Mouse (Mus musculus): ENCODE measurements at regions not wholly inside any gene's neighbourhood (a gene's known extent, or its start where the extent isn't known, plus 50 kb on each side); places are given as distances from the start of the nearest gene placed in this dataset.

DNA sequence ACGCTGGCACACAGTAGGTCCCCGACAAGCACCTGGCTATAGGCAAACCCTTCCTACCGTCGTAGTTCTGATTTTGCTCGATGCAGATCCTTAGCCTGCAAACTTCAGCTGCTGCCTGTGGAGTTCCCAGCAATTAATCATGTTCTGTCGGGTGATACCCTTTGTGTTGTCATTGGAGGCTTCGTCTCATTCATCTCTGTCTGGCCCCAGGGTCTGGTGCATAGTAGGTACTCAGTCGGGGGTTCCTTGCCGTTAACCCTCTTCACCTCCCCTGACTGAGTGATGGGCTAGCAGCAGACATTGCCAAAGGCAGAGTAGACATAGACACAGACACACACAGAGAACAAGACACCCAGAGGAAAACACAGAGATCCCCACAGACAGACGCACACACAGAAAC is 93.6 kb upstream of the Csf3r start:
- no peak for ATAC-seq (replicated peaks; ENCODE audit: poor library complexity, severe bottlenecking)

DNA sequence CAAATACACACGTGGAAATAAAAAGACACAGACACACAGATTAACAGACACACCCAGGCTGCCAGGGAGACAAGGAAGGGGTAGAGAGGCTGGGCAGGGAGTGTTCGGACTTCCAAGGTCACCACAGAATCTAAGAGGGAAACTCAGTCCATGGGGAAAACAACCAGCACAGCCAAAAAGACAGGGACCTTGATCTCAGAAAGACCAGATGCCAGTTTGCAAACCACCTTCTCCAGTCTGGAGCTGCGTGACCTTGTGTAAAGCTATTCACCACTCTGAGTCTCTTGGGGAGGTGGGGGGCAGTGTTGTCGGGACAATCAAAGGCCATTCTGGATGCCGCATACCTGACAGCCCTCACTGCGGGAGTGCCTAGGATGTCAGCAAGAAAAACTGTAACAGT is 93.0 kb upstream of the Csf3r start:
- ATAC-seq (replicated peaks; ENCODE audit: poor library complexity, severe bottlenecking), result no peak

DNA sequence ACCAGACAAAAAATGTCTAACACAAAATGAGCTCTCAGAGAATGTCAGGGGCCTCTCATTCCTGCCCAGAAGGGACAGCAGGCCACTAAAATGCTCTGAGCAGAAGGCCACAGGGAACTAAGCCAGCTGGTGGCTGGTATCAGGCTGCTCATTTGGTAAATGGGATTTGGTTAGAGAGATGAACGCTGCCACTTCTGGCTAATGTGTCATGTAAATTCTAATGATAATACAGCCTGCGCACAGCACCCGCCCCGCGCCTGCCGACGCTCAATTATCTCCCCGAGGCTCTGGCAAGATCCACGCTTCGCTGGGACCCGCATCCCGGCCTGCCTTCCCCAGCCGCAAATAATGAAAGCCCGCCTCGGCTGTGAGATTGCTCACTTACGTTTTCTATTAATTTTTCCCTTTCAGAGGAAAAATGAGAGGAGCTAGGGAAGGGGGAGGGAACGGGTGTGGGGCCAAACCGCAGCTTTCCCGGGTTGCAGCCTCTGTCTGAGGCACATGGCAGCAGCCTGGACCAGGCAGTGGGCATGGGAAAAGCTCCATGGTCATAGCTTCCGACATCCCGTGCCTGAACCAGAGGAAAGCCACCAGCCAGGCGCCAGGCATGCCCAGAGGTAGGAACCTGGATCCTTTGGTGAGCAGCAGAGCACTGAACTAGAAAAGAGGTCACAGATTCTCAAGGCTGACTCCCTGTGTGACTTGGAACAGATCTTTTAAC is 92.2 kb upstream of the Csf3r start:
- no peak for ATAC-seq (replicated peaks; ENCODE audit: poor library complexity, severe bottlenecking)

DNA sequence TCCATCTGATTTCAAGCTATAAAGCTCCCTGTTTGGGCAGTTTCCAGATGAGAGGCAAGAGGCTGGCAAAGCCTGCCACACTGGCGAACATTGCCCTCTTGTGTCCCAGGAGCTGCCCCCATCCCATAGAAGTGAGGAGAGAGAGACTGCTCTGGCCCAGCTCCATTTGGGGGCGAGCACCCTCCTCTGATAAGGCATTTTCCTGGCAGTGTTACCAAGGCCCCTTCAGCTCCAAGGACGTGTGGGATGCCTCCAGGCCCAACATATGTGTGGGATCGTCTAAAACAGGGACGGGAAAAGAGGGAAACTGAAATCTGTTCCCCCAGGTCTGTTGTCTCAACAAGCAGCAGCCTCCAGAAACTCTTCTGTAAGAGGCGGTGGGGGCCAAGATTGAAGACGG is 88.0 kb upstream of the Csf3r start:
- no peak for ATAC-seq (replicated peaks; ENCODE audit: poor library complexity, severe bottlenecking)

DNA sequence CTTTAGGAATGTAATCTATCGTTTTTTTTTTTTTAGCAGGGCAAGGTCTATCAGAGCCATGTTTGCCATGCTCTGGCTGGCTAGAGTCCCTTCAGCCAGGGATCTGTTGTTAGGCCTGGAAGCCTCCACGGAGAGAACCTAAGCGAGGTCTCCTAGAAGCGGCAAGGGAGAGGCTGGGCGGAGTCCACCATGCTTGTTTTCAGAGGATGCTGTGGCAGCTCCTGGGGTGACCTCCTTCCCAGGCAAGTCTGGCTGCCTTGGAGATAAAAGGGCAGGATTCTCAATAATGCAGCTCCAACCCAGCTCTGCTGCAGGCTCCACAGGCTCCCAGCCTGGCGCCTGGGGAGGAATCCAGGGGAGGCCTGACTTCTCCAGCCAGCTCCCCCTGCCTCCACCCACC is 86.2 kb upstream of the Csf3r start:
- ATAC-seq (replicated peaks; ENCODE audit: poor library complexity, severe bottlenecking), result no peak

DNA sequence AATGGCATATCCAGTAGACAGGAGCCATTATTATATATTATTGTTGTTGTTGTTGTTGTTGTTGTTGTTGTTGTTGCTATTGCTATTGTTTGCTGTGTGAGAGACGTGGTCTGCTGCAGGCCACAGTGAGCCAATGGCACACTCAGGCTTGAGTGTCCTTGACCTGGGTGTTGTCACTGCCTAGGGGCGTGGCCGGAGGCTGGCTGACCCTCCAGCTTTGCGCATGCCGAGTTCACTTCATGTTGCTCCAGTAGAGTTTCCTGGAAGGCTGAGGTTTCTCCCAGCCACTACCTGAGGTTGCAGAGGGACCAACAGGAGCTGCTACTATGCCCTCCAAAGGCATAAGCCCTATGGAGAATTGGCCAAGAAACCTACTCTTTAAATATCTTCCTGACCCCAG is 83.1 kb upstream of the Csf3r start:
- no peak for ATAC-seq (replicated peaks; ENCODE audit: poor library complexity, severe bottlenecking)

DNA sequence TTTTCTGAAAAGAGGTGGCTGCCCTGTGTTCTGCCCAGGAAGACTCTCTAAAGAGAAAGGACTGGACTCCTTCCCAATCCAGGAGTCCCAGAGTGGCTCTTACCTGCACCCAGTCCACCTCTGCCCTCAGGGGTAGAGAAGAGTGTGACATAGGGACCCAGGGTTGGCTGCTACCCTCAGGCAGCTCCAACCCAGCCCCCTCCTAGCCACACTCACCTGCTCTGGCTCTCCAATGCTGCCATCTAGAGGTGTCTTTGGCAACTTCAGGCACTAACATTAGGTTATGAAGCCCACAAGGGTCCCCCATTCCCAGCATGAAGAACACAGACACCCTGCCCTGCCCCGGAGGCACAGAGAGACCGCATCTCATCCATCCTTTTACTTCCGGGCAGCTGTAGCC is 82.4 kb upstream of the Csf3r start:
- ATAC-seq (replicated peaks; ENCODE audit: poor library complexity, severe bottlenecking), result no peak; the same call in 1 of the 2 replicates

DNA sequence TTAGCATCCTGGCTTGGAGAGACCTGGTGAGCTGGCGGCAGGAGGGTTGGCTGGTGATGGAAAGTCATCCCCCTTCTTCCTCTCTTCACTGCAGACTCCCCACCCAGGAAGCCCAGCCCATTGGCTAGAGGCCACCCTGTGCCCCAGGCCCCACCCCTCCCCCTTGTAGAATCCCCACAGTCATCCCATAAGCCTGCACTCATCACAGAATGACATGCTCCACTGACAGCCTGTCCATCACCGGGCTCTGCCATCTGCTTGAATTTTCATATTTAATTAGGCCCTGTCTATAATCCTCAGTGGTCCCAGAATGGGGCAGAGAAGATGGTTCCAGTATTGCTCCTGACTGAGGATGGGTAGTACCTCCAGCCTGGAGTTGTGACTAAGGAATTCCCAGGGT is 79.3 kb upstream of the Csf3r start:
- ATAC-seq (replicated peaks; ENCODE audit: poor library complexity, severe bottlenecking), result no peak

DNA sequence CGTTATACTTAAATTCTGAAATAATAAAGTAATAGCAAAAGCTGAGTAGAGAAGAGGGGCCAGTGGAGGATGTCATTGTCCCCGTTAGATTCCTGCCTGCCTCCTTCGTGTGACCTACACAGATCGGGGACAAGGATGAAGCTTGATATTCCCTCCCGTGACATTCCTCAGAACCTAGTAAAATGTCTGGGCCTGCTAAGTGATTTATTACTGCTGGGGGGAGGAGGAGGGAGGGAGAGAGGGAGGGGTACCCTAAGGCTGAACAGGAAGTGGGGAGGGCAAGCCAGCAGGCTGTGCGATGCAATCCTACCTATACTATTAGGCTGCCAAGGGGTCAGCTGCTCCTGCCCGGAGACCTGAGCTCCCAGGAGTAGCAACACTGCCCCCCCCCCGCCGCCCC is 64.9 kb upstream of the Csf3r start:
- ATAC-seq (replicated peaks; ENCODE audit: poor library complexity, severe bottlenecking), result no peak

DNA sequence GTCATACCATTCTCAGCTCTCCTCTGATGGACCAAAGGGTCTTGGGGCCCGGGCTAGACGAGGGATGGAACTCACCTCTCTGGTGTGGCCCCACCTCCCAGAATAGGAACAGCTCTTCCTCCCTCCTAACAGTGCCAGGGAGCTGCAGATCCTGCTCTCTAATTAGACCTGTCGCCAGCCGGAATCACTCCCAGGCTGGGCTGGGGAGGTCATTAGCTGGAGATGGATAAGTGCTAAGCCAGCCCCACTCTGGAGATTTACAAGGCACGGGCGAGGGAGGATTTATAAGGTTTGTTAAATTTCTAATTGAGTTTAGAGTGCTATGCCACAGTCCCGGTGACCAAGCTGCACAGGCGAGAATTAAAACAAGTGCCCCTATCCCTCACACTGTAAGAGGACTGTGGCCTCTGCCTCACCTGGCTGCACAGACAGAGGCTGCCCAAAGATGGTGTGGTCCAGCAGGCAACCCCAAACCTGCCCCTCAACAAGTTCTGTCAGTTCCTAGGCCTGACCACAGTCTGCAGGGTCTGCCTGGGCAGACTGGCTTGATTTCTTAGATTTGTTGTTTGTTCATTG is 63.6 kb upstream of the Csf3r start:
- no peak for ATAC-seq (replicated peaks; ENCODE audit: poor library complexity, severe bottlenecking)

DNA sequence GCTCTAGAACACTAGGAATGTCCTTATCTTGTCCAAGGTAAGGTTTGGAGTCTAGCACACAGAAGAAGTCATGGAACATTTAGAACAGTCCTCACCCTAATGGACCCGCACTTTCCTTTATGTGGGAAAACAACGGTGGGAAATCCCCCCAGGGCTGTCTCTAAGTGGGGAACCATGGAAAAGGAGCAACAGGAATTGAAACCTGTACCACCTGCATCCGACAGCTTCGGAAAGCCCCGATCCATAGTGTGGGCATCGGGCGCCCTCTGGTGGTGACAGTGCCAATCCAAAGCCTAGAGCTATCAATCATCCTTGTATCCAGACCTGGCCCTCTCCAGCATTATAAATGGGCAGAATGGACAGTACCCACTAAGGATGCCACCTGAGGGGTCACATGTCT is 61.7 kb upstream of the Csf3r start:
- peak; percentile 83 for ATAC-seq (replicated peaks; ENCODE audit: poor library complexity, severe bottlenecking)

Measured in granulocyte monocyte progenitor cell, adult 5-6 weeks (primary cell).